Mouse (Mus musculus) intestine, embryonic 15.5 days (tissue): ENCODE data around the gene Mgat4a. TPM values are rescaled to one million over a fixed set of nuclear protein-coding genes. Genes with fewer than 3 reads are reported as not detected.
A peak's percentile ranks its signal among the peaks of the same experiment; 100 is the strongest.
"Not testable (repeated sequence)": the region's sequence is repeated elsewhere in the genome, so short reads cannot be mapped to it uniquely, and the experiment has no call there.

ENCODE experiments used
- ATAC-seq: fragments of 200-750 bp; cut with Nextera tagmentation; 2 replicates; pipeline ENCODE4 v1.8.0; 2017; ENCODE audit warnings: moderate TSS enrichment, moderate library complexity
- H3K27ac ChIP-seq: fragments of 300-500 bp; sonication (generic); 2 replicates; pipeline ENCODE4 v1.5.1; 2015; ENCODE audit warnings: mild to moderate bottlenecking, inconsistent platforms
- H3K27me3 ChIP-seq: fragments of 300-500 bp; sonication (generic); replicated peaks from 2 replicates; pipeline ENCODE4 v1.6.1; 2015; ENCODE audit warnings: inconsistent platforms
- H3K36me3 ChIP-seq: fragments of 300-500 bp; sonication (generic); 2 replicates; pipeline ENCODE4 v1.6.1; 2015; ENCODE audit warnings: inconsistent platforms
- H3K4me1 ChIP-seq: fragments of 300-500 bp; sonication (generic); replicated peaks from 2 replicates; pipeline ENCODE4 v1.6.1; 2015; ENCODE audit warnings: inconsistent platforms
- H3K4me2 ChIP-seq: fragments of 300-500 bp; sonication (generic); replicated peaks from 2 replicates; pipeline ENCODE4 v1.6.1; 2015; ENCODE audit warnings: mild to moderate bottlenecking, inconsistent platforms
- H3K4me3 ChIP-seq: fragments of 300-500 bp; sonication (generic); replicated peaks from 2 replicates; pipeline ENCODE4 v1.5.1; 2015; ENCODE audit warnings: inconsistent platforms
- H3K9ac ChIP-seq: fragments of 300-500 bp; sonication (generic); 2 replicates; pipeline ENCODE4 v1.6.1; 2015; ENCODE audit warnings: inconsistent platforms
- H3K9me3 ChIP-seq: fragments of 300-500 bp; sonication (generic); 2 replicates; pipeline ENCODE4 v1.6.1; 2016; ENCODE audit warnings: inconsistent platforms
- whole genome bisulfite sequencing: fragments of 180-500 bp; shearing (Covaris S2); methylation state at CpG from one replicate; pipeline ENCODE4 v1.1.7; 2015; 5-methylcytosine and 5-hydroxymethylcytosine counted together
- polyA plus RNA-seq: library from polyadenylated mRNA; unstranded; fragments of >200 nt; fragmentation: Nextera tagmentation; extraction: Ambion mirVana; gene quantifications from 2 replicates; pipeline ENCODE4 v1.2.1, GENCODE M21; 2015

Gene Mgat4a
- polyA plus RNA-seq, 1 experiment from 2014 or later = 46.3 TPM

GRCm38 (mm10) chr1:37530061-37530460 is 10.8 kb downstream of the Mgat4a start:
- Histone ChIP-seq H3K36me3 (peaks cover 2% of the 10 kb centered on the region; the same call in 1 of the 2 replicates), H3K27me3 (no peaks in the 10 kb centered on the region), H3K4me3 (no peak overlapping the region), H3K4me2 (no peak overlapping the region), H3K9me3 (no peaks in the 10 kb centered on the region), H3K27ac (no peak overlapping the region), H3K9ac (no peak overlapping the region), H3K4me1 (no peaks in the 10 kb centered on the region)
- no peak for ATAC-seq
- 57% methylated on average over 7 of the region's 8 CpGs for WGBS

GRCm38 (mm10) chr1:37526257-37526656 is 14.6 kb downstream of the Mgat4a start:
- H3K27ac ChIP-seq = no peak overlapping the region

GRCm38 (mm10) chr1:37524669-37525068 is 16.1 kb downstream of the Mgat4a start:
- Histone ChIP-seq H3K4me2 (no peak overlapping the region), H3K9ac (no peak overlapping the region), H3K27ac (no peak overlapping the region)

More at GRCm38 (mm10) chr1:37526257-37526656, 14.6 kb downstream of the Mgat4a start:
- H3K27me3 ChIP-seq = no peaks in the 10 kb centered on the region
- no peaks in the 10 kb centered on the region for H3K4me1 ChIP-seq
- no peak overlapping the region for H3K9ac ChIP-seq
- H3K36me3 ChIP-seq = no peaks in the 10 kb centered on the region; the same call in 1 of the 2 replicates
- H3K9me3 ChIP-seq = no peaks in the 10 kb centered on the region
- no peak overlapping the region for H3K4me3 ChIP-seq
- H3K4me2 ChIP-seq = no peak overlapping the region
- no peak for ATAC-seq

GRCm38 (mm10) chr1:37524122-37524521 is 16.7 kb downstream of the Mgat4a start:
- H3K36me3 ChIP-seq, H3K27me3 ChIP-seq, H3K4me1 ChIP-seq, H3K4me2 ChIP-seq, H3K4me3 ChIP-seq, H3K9me3 ChIP-seq, H3K9ac ChIP-seq: not testable (repeated sequence)
- ATAC-seq = peak; percentile 66
- 76% methylated on average over 4 of the region's 4 CpGs for WGBS
- H3K27ac ChIP-seq = 0 out of 2 replicates have a peak overlapping the region, but pooled peaks have one; percentile 41

More at GRCm38 (mm10) chr1:37524669-37525068, 16.1 kb downstream of the Mgat4a start:
- 75% methylated on average over 4 of the region's 4 CpGs for WGBS
- ATAC-seq = no peak
- no peaks in the 10 kb centered on the region; the same call in 1 of the 2 replicates for H3K36me3 ChIP-seq
- no peaks in the 10 kb centered on the region for H3K9me3 ChIP-seq
- H3K4me3 ChIP-seq = no peak overlapping the region
- no peaks in the 10 kb centered on the region for H3K27me3 ChIP-seq
- H3K4me1 ChIP-seq = no peaks in the 10 kb centered on the region

GRCm38 (mm10) chr1:37523548-37523947 is 17.3 kb downstream of the Mgat4a start:
- H3K9ac ChIP-seq, ATAC-seq, H3K4me1 ChIP-seq, H3K9me3 ChIP-seq, H3K36me3 ChIP-seq, H3K27me3 ChIP-seq, H3K4me2 ChIP-seq, H3K4me3 ChIP-seq: not testable (repeated sequence)
- H3K27ac ChIP-seq = peak overlapping the region; percentile 41; the same call in 1 of the 2 replicates
- WGBS = 80% methylated on average over 3 of the region's 3 CpGs

- Histone ChIP-seq H3K4me3 (no peak overlapping the region), H3K27ac (peak overlapping the region; percentile 41; the same call in 1 of the 2 replicates), H3K9ac (no peak overlapping the region), H3K9me3 (no peaks in the 10 kb centered on the region), H3K36me3 (no peaks in the 10 kb centered on the region; the same call in 1 of the 2 replicates), H3K4me2 (0 out of 2 replicates have a peak overlapping the region, but pooled peaks have one; percentile 9), H3K4me1 (peaks cover 10% of the 10 kb centered on the region), H3K27me3 (no peaks in the 10 kb centered on the region)
- WGBS = 70% methylated on average over 5 of the region's 5 CpGs
- ATAC-seq = peak; percentile 77
These were observed 18.7 kb downstream of the Mgat4a start for GRCm38 (mm10) chr1:37522101-37522500.

- H3K36me3 ChIP-seq = no peaks in the 10 kb centered on the region
- no peak overlapping the region for H3K9ac ChIP-seq
- no peak overlapping the region for H3K27ac ChIP-seq
- H3K4me2 ChIP-seq = no peak overlapping the region
- peaks cover 15% of the 10 kb centered on the region for H3K4me1 ChIP-seq
- ATAC-seq = no peak
- H3K9me3 ChIP-seq = no peaks in the 10 kb centered on the region
- no peak overlapping the region for H3K4me3 ChIP-seq
- 87% methylated on average over 4 of the region's 4 CpGs for WGBS
- H3K27me3 ChIP-seq = no peaks in the 10 kb centered on the region
These were observed 22.0 kb downstream of the Mgat4a start for GRCm38 (mm10) chr1:37518791-37519190.

GRCm38 (mm10) chr1:37518124-37518720 is 22.6 kb downstream of the Mgat4a start:
- peaks cover 17% of the 10 kb centered on the region for H3K4me1 ChIP-seq
- 0 out of 2 replicates have a peak overlapping the region, but pooled peaks have one; percentile 15 for H3K27ac ChIP-seq
- WGBS = 41% methylated on average over 4 of the region's 4 CpGs
- no peaks in the 10 kb centered on the region for H3K36me3 ChIP-seq
- no peak overlapping the region for H3K4me3 ChIP-seq
- H3K27me3 ChIP-seq = no peaks in the 10 kb centered on the region
- H3K4me2 ChIP-seq = no peak overlapping the region
- peak; percentile 30; the same call in 1 of the 2 replicates for ATAC-seq
- no peaks in the 10 kb centered on the region for H3K9me3 ChIP-seq
- H3K9ac ChIP-seq = no peak overlapping the region

GRCm38 (mm10) chr1:37512961-37513431 is 27.8 kb downstream of the Mgat4a start:
- WGBS = 76% methylated on average over 2 of the region's 2 CpGs

GRCm38 (mm10) chr1:37512109-37512640 is 28.6 kb downstream of the Mgat4a start:
- peak overlapping the region; percentile 23; the same call in 1 of the 2 replicates for H3K9ac ChIP-seq
- peak overlapping the region; percentile 48 for H3K27ac ChIP-seq
- peaks cover 31% of the 10 kb centered on the region for H3K4me1 ChIP-seq
- no peaks in the 10 kb centered on the region for H3K9me3 ChIP-seq
- 0 out of 2 replicates have a peak, but pooled peaks have one; percentile 12 for ATAC-seq
- no peak overlapping the region for H3K4me2 ChIP-seq
- 22% methylated on average over 5 of the region's 5 CpGs for WGBS
- H3K4me3 ChIP-seq = no peak overlapping the region
- H3K36me3 ChIP-seq = no peaks in the 10 kb centered on the region
- no peaks in the 10 kb centered on the region for H3K27me3 ChIP-seq

More at GRCm38 (mm10) chr1:37512961-37513431, 27.8 kb downstream of the Mgat4a start:
- no peaks in the 10 kb centered on the region for H3K9me3 ChIP-seq
- no peak overlapping the region for H3K4me2 ChIP-seq
- H3K27me3 ChIP-seq = no peaks in the 10 kb centered on the region
- no peak overlapping the region for H3K4me3 ChIP-seq
- H3K9ac ChIP-seq = no peak overlapping the region
- H3K27ac ChIP-seq = 0 out of 2 replicates have a peak overlapping the region, but pooled peaks have one; percentile 48
- no peaks in the 10 kb centered on the region for H3K36me3 ChIP-seq
- peaks cover 35% of the 10 kb centered on the region for H3K4me1 ChIP-seq
- ATAC-seq = no peak

- no peak overlapping the region for H3K27ac ChIP-seq
- WGBS = 73% methylated on average over 3 of the region's 3 CpGs
- H3K4me2 ChIP-seq = no peak overlapping the region
- no peaks in the 10 kb centered on the region for H3K27me3 ChIP-seq
- H3K4me1 ChIP-seq = peaks cover 28% of the 10 kb centered on the region
- peaks cover 5% of the 10 kb centered on the region; the same call in 1 of the 2 replicates for H3K36me3 ChIP-seq
- ATAC-seq = 0 out of 2 replicates have a peak, but pooled peaks have one; percentile 23
- H3K4me3 ChIP-seq = no peak overlapping the region
- no peaks in the 10 kb centered on the region for H3K9me3 ChIP-seq
- no peak overlapping the region for H3K9ac ChIP-seq
These were observed 30.6 kb downstream of the Mgat4a start for GRCm38 (mm10) chr1:37510193-37510592.

- Histone ChIP-seq H3K9me3 (no peaks in the 10 kb centered on the region), H3K27ac (no peak overlapping the region), H3K27me3 (no peaks in the 10 kb centered on the region), H3K4me3 (no peak overlapping the region), H3K4me1 (peaks cover 36% of the 10 kb centered on the region), H3K4me2 (no peak overlapping the region), H3K36me3 (peaks cover 5% of the 10 kb centered on the region; the same call in 1 of the 2 replicates), H3K9ac (no peak overlapping the region)
- no peak for ATAC-seq
- 80% methylated on average over 5 of the region's 5 CpGs for WGBS
These were observed 31.4 kb downstream of the Mgat4a start for GRCm38 (mm10) chr1:37509437-37509836.
